Mouse (Mus musculus): ENCODE data around the gene Topaz1. TPM values are rescaled to one million over a fixed set of nuclear protein-coding genes. Genes with fewer than 3 reads are reported as not detected.

Gene Topaz1
- total and polyA plus RNA-seq, 2 experiments from 2014 or later = 0.05 TPM; not detected in 1

Other genes with a start within 250 kb of the Topaz1 start
- 15.4 and 18.7 TPM in 2 replicates for gene Tcaim, start 58.2 kb downstream of the Topaz1 start, total RNA-seq (2014; rRNA removed)
- 3.8 and 5.4 TPM in 2 replicates for gene Tcaim, start 58.2 kb downstream of the Topaz1 start, polyA plus RNA-seq (2015; fragmentation: Nextera tagmentation; extraction: Ambion mirVana)
- not detected in 2 replicates for gene Gm35549, start 96.7 kb downstream of the Topaz1 start, total RNA-seq (2014; rRNA removed)
- gene Gm35549, start 96.7 kb downstream of the Topaz1 start, polyA plus RNA-seq (2015; fragmentation: Nextera tagmentation; extraction: Ambion mirVana) = not detected in 2 replicates
- 124 and 155 TPM in 2 replicates for gene Zfp445, start 118.7 kb downstream of the Topaz1 start, total RNA-seq (2014; rRNA removed)
- gene Zfp445, start 118.7 kb downstream of the Topaz1 start, polyA plus RNA-seq (2015; fragmentation: Nextera tagmentation; extraction: Ambion mirVana) = 43.0 and 69.4 TPM in 2 replicates
- gene Zkscan7, start 138.3 kb downstream of the Topaz1 start, total RNA-seq (2014; rRNA removed) = 7.1 and 12.6 TPM in 2 replicates
- 0.83 and 1.6 TPM in 2 replicates for gene Zkscan7, start 138.3 kb downstream of the Topaz1 start, polyA plus RNA-seq (2015; fragmentation: Nextera tagmentation; extraction: Ambion mirVana)
- 12.3 and 12.6 TPM in 2 replicates for gene Zfp105, start 175.7 kb downstream of the Topaz1 start, total RNA-seq (2014; rRNA removed)
- 5.6 and 7.0 TPM in 2 replicates for gene Zfp105, start 175.7 kb downstream of the Topaz1 start, polyA plus RNA-seq (2015; fragmentation: Nextera tagmentation; extraction: Ambion mirVana)
- 13.0 and 23.2 TPM in 2 replicates for gene 1110059G10Rik, start 203.7 kb downstream of the Topaz1 start, total RNA-seq (2014; rRNA removed)
- 41.4 and 53.1 TPM in 2 replicates for gene 1110059G10Rik, start 203.7 kb downstream of the Topaz1 start, polyA plus RNA-seq (2015; fragmentation: Nextera tagmentation; extraction: Ambion mirVana)
- 8.4 and 14.2 TPM in 2 replicates for gene Kif15, start 203.7 kb downstream of the Topaz1 start, total RNA-seq (2014; rRNA removed)
- gene Kif15, start 203.7 kb downstream of the Topaz1 start, polyA plus RNA-seq (2015; fragmentation: Nextera tagmentation; extraction: Ambion mirVana) = 3.8 and 5.6 TPM in 2 replicates